Mouse (Mus musculus): ENCODE measurements at regions not wholly inside any gene's neighbourhood (a gene's known extent, or its start where the extent isn't known, plus 50 kb on each side); places are given as distances from the start of the nearest gene placed in this dataset.
"Not testable (repeated sequence)": the region's sequence is repeated elsewhere in the genome, so short reads cannot be mapped to it uniquely, and the experiment has no call there.

DNA sequence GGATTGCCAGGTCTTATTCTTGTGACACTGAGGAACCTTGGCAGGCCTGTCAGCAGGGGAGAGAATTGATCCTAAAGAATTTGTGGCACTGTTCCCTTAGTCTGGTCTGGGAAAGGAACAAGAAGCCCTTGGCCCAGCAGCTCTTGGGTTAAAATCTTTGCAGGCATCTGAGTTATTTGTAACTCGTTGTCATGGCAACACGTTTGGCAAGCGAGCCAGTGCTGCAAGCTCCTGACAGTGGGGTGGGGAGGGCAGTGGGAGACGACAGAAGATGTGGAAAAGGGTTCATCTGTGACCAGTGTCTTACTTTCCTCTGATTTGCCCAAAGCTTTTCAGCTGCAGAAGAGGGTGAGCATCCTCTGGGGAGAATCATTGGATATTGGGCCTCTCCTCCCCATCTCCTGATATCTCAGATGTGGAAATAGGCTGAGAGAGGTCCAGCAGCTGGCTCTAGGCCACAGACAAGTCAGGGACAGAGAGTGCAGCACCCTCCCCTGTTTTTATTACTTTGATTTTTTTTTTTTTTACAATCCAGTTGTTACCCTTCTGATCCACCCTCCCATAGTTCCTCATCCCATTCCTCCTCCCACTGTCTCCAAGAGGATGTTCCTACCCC is 92.4 kb upstream of the Huwe1 start:
- peak; percentile 95 for ATAC-seq
- not testable (repeated sequence) for H3K9ac ChIP-seq (ENCODE audit: low read depth, low read length); H3K4me2 ChIP-seq (ENCODE audit: low read length); H3K9me3 ChIP-seq (replicated peaks; ENCODE audit: control insufficient read depth, low read length, poor library complexity, severe bottlenecking); H3K4me1 ChIP-seq (ENCODE audit: control insufficient read depth, insufficient read depth, low read length); H3K27me3 ChIP-seq (ENCODE audit: control insufficient read depth, insufficient read depth, low read depth, low read length); H3K4me3 ChIP-seq (ENCODE audit: low read depth, low read length); H3K36me3 ChIP-seq (ENCODE audit: control insufficient read depth, insufficient read depth, low read length)
- WGBS = 29% methylated on average over 4 of the region's 4 CpGs
- peak overlapping the region; percentile 79 for H3K27ac ChIP-seq (ENCODE audit: low read length)

All from midbrain, embryonic 16.5 days (tissue).